Mouse (Mus musculus) bone marrow macrophage, adult 2 months (primary cell): ENCODE data around the gene Vmn2r85. TPM values are rescaled to one million over a fixed set of nuclear protein-coding genes. Genes with fewer than 3 reads are reported as not detected.

Experiments used
- H3K27ac ChIP-seq: 2 replicates; pipeline ENCODE4 v1.5.1; 2012; ENCODE audit warnings: low read depth, low read length; ENCODE audit not compliant: insufficient read depth
- H3K4me1 ChIP-seq: 2 replicates; pipeline ENCODE4 v1.6.1; 2012; ENCODE audit warnings: low read length; ENCODE audit not compliant: control insufficient read depth, insufficient read depth
- H3K4me3 ChIP-seq: 2 replicates; pipeline ENCODE4 v1.5.1; 2012; ENCODE audit warnings: mild to moderate bottlenecking, low read length, moderate library complexity; ENCODE audit not compliant: insufficient read depth
- CTCF ChIP-seq: IDR thresholded peaks from 2 replicates; pipeline ENCODE4 v1.5.1; 2012; ENCODE audit warnings: low read depth, mild to moderate bottlenecking, low read length, moderate library complexity
- POLR2A ChIP-seq: IDR thresholded peaks from 2 replicates; pipeline ENCODE4 v1.6.1; 2012; ENCODE audit warnings: mild to moderate bottlenecking, low read depth, low read length, borderline replicate concordance
- polyA plus RNA-seq: library from polyadenylated mRNA; stranded (reverse); fragments of >200 nt; gene quantifications from 2 replicates; pipeline ENCODE4 v1.2.4, GENCODE M21; 2012; ENCODE audit not compliant: missing spikeins, insufficient read depth, insufficient read length

The Vmn2r85 gene
- polyA plus RNA-seq, 1 experiment: not detected

- no peak overlapping the region for H3K4me3 ChIP-seq
- TF ChIP-seq CTCF (no peak), POLR2A (no peak)
Measured at GRCm38 (mm10) chr10:130375145-130375544, 54.4 kb downstream of the Vmn2r85 start.

GRCm38 (mm10) chr10:130372491-130373173 lies 56.9 kb downstream of the Vmn2r85 start:
- TF ChIP-seq CTCF: no peak
- Histone ChIP-seq H3K27ac (no peak overlapping the region), H3K4me3 (no peak overlapping the region), H3K4me1 (no peaks in the 10 kb centered on the region)

More at GRCm38 (mm10) chr10:130375145-130375544, 54.4 kb downstream of the Vmn2r85 start:
- no peaks in the 10 kb centered on the region for H3K4me1 ChIP-seq
- H3K27ac ChIP-seq: no peak overlapping the region

- TF ChIP-seq CTCF (no peak), POLR2A (no peak)
- no peak overlapping the region for H3K27ac ChIP-seq
- H3K4me3 ChIP-seq: no peak overlapping the region
- no peaks in the 10 kb centered on the region for H3K4me1 ChIP-seq
Measured at GRCm38 (mm10) chr10:130371644-130372043, 57.9 kb downstream of the Vmn2r85 start.

GRCm38 (mm10) chr10:130370005-130370682 lies 59.4 kb downstream of the Vmn2r85 start:
- Histone ChIP-seq H3K4me1 (no peaks in the 10 kb centered on the region), H3K4me3 (no peak overlapping the region), H3K27ac (no peak overlapping the region)
- TF ChIP-seq CTCF (no peak), POLR2A (no peak)

DNA sequence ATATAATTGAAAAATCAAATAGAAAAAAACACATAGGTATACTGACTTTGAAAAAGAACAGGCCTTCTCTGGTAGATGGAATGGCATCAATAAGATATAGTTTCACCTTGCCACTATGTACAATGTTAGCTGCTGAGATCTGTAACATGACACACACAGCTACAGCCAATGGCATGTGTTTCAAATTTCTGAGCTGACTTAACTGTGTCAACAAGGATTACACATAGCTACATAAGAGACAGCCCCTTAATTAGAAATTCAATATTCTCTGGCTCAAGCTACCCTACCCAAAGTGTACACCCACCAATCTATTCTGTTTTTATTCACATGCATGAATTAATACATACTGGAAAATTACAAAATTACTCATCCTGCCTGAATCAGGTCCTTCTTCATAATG lies 61.1 kb downstream of the Vmn2r85 start:
- TF ChIP-seq POLR2A (no peak), CTCF (no peak)
- Histone ChIP-seq H3K27ac (no peak overlapping the region), H3K4me1 (no peaks in the 10 kb centered on the region), H3K4me3 (no peak overlapping the region)

DNA sequence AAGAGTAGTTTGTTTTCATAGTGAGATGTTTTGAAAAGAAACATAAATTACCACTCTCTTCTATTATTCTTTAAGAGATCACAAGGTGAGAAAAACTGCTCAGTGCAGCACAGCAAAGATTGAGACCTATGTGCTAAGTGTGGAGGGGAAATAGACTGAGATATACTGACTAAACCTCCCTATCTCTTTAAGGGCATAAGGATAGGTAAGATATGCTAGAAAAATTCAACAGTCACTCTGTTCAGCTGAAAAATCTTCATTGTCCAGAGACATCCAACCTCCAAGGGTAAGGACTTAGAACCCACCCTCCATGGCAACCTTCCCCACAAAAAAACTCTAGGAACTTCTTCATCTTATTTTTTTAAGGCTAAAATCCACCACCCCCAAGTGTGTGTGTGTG lies 64.7 kb downstream of the Vmn2r85 start:
- no peak for TF ChIP-seq POLR2A
- TF ChIP-seq CTCF: no peak
- Histone ChIP-seq H3K4me1 (no peaks in the 10 kb centered on the region), H3K27ac (no peak overlapping the region), H3K4me3 (no peak overlapping the region)

Other genes with a start within 250 kb of the Vmn2r85 start
- gene Olfr826, start 245.5 kb downstream of the Vmn2r85 start, polyA plus RNA-seq: not detected in 2 replicates
- not detected in 2 replicates for gene Olfr827, start 215.3 kb downstream of the Vmn2r85 start, polyA plus RNA-seq
- gene Neurod4, start 149.5 kb downstream of the Vmn2r85 start, polyA plus RNA-seq: not detected in 2 replicates
- not detected in 2 replicates for gene Tespa1, start 106.8 kb downstream of the Vmn2r85 start, polyA plus RNA-seq
- gene Vmn2r84, start 35.4 kb downstream of the Vmn2r85 start, polyA plus RNA-seq: 0.09 TPM in 1 of 2 replicates, not detected in the other
- not detected in 2 replicates for gene Vmn2r86, start 26.3 kb upstream of the Vmn2r85 start, polyA plus RNA-seq
- gene Vmn2r87, start 67.7 kb upstream of the Vmn2r85 start, polyA plus RNA-seq: not detected in 2 replicates